Mouse (Mus musculus): Measurements from ENCODE around the gene Xylb. TPM values are rescaled to one million over a fixed set of nuclear protein-coding genes. Genes with fewer than 3 reads are reported as not detected.
"Not testable (repeated sequence)": the region's sequence is repeated elsewhere in the genome, so short reads cannot be mapped to it uniquely, and the experiment has no call there.

The Xylb gene
- total RNA-seq, 2 experiments from 2014 or later: 0.52 to 1.0 TPM

- DNase-seq: peak; percentile 93
These were observed 16.0 kb upstream of the Xylb start, which contains the start of gene Myd88 for GRCm38 (mm10) chr9:119340909-119341816. Myd88 (minus strand) TSS chr9:119341411.

GRCm38 (mm10) chr9:119342728-119343127, 14.5 kb upstream of the Xylb start:
- DNase-seq: no peak

GRCm38 (mm10) chr9:119346376-119346775, 10.8 kb upstream of the Xylb start:
- DNase-seq: no peak

GRCm38 (mm10) chr9:119350531-119350930, 6.7 kb upstream of the Xylb start:
- DNase-seq: no peak

- DNase-seq: no peak
These were observed 6.1 kb upstream of the Xylb start for GRCm38 (mm10) chr9:119350947-119351705.

- DNase-seq: peak; percentile 88
These were observed 5.1 kb upstream of the Xylb start for GRCm38 (mm10) chr9:119352060-119352459.

- no peak for DNase-seq
These were observed 3.3 kb upstream of the Xylb start for GRCm38 (mm10) chr9:119353926-119354325.

GRCm38 (mm10) chr9:119355943-119356342, 1.2 kb upstream of the Xylb start:
- no peak for DNase-seq

- DNase-seq: no peak
These were observed 863 bp downstream of the Xylb start for GRCm38 (mm10) chr9:119358058-119358429.

- DNase-seq: no peak
These were observed 4.2 kb downstream of the Xylb start for GRCm38 (mm10) chr9:119361416-119361815.

- no peak for DNase-seq
These were observed 6.0 kb downstream of the Xylb start for GRCm38 (mm10) chr9:119363229-119363628.

- DNase-seq: peak; percentile 18
These were observed 8.1 kb downstream of the Xylb start, which contains the start of gene Slc22a14 for GRCm38 (mm10) chr9:119365284-119365683. Slc22a14 (minus strand) TSS chr9:119365553.

GRCm38 (mm10) chr9:119368367-119368766, 11.2 kb downstream of the Xylb start:
- DNase-seq: no peak

GRCm38 (mm10) chr9:119370770-119371169, 13.6 kb downstream of the Xylb start:
- DNase-seq: not testable (repeated sequence)

GRCm38 (mm10) chr9:119371251-119371650, 14.1 kb downstream of the Xylb start:
- DNase-seq: no peak

GRCm38 (mm10) chr9:119375008-119375407, 17.8 kb downstream of the Xylb start:
- DNase-seq: no peak

GRCm38 (mm10) chr9:119375556-119375955, 18.4 kb downstream of the Xylb start:
- no peak for DNase-seq

GRCm38 (mm10) chr9:119378231-119378630, 21.1 kb downstream of the Xylb start:
- no peak for DNase-seq

- DNase-seq: no peak
These were observed 25.4 kb downstream of the Xylb start for GRCm38 (mm10) chr9:119382603-119383002.

GRCm38 (mm10) chr9:119388956-119389355, 31.8 kb downstream of the Xylb start:
- DNase-seq: peak; percentile 60

GRCm38 (mm10) chr9:119390214-119390613, 33.0 kb downstream of the Xylb start:
- no peak for DNase-seq

- DNase-seq: no peak
These were observed 37.6 kb downstream of the Xylb start for GRCm38 (mm10) chr9:119394808-119395207.

- peak; percentile 9 for DNase-seq
These were observed 44.2 kb downstream of the Xylb start for GRCm38 (mm10) chr9:119401351-119401750.
